Mouse (Mus musculus) ovary, adult 18-20 months (tissue): ENCODE data around the gene Ccdc125.

Experiments
- DNase-seq: peaks from one replicate; pipeline ENCODE4 v3.0.0; 2022; ENCODE audit warnings: low spot score, mixed read lengths

The Ccdc125 gene

DNA sequence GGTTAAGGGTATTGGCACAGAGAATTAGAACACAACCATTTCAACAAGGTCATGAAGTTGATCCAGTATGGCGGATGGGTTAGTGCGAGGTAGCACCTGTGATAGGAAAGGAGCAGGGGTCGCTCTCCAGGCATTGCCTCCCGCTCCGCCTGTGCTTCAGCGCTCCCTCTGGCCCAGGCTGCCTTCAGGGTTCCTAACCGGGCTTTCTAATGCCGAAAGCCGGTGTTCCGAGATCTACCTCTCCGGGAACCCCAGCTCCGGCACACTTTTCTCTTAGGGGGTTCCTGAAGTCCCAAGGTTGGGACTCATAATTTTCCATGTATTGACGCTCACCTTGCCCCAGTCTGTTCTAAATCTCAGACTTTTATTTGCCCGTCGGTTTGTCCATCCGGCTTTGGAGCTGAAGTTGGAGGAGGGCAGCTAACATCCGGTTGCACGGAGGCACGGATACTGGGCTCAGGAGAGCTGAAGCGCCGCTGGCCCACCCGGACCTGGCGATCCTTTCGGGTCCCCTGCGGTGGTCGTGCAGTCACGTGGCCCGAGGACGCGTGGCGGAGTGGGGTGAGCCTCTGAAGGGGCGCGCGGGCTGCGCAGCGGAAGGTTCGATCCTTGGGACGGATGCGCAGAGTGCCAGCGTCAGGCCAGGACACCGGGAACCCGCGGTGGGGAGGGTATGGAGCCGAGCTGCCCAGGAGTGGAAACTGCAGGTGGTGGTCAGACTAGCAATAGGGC is at the start of gene Ccdc125:
Ccdc125 (plus strand) TSS at position 427 of the 732 bp plus-strand sequence.
- DNase-seq: no peak

DNA sequence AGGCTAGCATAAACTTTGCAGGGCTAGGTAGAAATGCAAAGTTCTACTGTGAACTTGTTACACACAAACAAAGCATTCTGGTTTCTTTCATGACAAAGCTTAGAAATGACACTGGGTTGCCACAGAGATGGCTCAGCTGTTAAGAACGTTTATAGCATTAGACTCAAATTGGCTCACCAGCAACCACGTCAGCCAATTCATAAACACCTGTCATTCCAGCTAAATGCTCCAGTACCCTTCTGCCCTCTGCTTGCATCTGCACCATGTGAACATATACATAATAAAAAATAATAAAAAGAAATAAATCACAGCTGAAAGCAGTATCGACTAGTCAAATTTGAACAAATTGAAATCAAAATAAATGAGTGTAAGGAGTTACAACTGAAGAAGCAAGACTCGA is 47.3 kb upstream of the Ccdc125 start:
- DNase-seq: no peak

DNA sequence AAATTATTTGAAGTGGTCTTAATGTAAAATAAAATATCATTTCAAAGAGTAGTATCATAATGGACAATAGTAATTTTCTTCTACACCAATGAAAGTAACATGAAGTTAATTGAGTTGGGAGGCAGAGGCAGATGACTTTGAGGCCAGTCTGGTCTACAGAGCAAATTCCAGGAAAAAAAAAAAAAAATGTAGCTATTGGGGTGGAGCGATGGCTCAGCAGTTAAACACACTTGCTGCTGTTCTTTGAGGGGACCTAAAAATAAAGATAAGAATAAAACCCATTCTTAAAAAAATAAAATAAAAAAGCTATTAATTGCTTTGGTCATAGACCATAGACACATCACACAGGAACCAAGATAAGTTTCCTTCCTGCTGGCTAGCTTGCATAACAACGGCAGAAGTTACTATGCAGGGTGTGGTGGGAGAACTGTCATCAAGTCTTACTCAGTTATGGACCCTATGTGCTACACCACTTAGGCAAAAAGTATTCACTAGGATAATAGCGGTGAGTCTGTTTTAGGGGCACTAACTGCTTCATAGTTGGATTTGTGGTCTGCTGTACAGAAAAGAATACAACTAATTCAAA is 35.3 kb upstream of the Ccdc125 start:
- no peak for DNase-seq

DNA sequence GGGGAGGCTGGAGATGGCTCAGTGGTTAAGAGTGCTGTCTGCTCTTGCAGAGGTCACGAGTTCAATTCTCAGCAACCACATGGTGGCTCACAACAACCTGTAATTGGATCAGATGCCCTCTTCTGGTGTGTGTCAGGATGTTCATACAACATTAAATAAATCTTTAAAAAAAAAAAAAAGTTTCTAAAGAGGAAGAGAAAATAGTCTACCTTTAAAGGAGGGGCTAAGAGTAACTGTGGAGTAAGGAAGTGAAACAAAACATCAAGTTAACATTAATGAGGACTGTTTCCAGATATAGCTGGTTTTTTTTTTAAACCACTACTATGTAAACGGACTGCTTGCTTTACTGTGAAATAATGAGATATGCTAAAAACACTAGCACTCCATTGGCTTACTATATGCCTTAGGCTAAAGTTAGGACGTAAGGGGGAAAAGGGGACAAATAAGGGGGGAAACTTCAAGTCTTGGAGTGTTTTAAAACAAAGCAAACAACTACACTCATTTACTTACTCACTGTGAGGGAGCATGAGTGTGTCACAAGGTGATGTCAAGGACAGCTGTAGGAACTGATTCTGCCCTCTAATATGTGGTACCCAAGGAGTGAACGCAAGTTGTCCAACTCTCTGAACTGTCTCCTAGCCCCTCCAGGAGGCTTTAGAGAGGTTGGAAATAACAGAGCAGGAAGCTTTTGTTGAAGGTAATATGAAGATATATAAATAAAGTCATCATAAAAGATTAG is 26.9 kb upstream of the Ccdc125 start:
- DNase-seq: no peak

DNA sequence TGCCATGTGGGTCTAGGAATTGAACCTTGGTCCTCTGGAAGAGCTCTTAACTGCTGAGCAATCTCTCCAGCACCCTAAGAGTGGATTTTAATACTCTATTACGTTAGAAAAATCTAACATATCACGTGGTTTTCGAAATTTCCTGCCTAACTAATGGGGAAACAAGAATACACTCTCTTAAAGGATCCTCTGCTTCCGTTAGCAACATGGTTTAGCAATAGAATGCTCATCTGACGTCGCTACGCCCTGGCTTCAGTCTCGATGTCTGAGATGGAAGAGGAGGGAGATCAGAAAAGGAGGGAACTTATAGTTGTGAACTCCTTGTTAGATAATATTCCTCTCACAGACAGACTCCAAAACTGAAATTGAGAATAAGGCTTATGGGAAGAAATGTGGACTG is 21.3 kb upstream of the Ccdc125 start:
- no peak for DNase-seq

DNA sequence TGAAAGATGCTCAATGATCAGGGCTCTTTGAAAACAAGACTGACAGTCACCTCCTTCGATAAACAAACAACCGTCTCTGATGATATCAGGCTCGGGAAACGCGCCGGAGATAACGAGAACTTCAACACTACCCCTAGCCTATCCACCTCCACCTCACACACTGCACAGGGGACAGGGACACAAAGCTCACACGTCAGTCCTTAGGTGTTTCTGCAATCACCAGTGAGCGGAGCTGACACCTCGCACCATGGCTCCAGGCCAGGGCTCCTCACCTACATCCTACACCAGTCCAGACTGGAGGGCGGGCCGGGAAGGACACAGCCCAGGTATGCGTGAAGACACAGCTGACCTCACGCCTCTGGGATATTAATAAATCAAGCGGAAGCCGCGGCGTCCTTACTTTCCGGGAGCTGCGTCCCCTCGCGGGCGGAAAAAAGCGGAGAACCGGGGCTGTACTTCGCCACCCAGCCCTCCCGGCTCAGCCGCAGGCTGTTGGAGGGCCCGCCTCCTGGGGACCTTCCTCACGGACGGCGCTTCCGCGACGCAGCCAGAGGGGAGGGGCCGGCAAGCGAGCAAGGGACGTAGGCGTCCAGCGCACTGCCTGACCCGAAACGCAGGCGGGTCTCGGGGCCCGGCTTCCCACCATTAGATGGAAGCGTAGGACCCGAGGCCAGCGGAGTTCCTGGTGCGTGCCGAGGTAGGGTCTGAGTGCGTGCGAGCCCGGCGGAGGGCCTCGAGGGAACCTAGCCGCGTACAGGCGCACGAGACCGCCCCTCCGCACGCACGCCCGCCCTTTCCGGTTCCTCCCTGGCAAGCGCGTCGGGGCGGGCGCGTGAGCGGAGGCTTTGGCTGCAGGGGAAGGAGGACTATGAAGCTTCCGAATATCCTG is 18.7 kb upstream of the Ccdc125 start, which contains the start of the genes Ak6 and Rad17:
Ak6 (plus strand) TSS at position 430 of the 889 bp plus-strand sequence.
Rad17 (minus strand) TSS at position 502 of the 889 bp plus-strand sequence.
- DNase-seq: peak; percentile 85

DNA sequence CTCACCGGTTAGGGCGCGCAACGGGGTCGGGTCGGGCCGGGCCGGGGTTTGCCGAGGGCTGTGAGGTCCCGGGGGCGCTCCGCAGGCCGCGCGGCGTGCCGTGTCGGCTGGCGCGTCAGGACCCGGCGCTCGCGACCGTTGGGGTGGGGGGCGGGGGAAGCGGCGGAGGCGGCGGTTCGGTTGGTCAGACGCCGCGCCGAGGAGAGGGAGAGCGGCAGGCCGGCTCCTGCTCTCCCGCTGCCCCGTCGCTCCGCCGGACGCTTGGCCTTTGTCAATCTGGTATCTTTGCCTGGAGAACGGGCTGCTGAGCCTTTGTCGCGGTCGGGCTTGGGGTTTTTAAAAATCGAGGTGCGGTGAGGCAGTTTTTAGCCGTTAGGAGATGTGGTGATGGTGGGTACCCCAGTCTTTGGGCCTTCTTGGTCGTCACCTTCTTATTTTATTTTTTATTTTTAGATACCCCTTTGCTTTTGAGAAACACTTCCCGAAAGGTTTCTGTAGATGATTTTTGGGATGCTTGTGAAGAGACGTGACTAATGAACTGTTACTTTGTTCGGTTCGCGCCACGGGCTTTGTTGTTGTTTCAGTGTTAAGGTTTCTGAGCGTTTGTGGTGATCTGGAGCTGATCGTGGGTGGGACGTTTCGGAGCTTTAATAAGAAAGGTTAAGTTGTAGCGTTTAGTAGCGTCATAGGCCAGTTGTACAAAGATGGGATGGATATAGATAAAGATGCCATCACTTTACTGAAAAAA is 17.9 kb upstream of the Ccdc125 start, which contains the start of gene Taf9:
Taf9 (plus strand) TSS at position 141 of the 748 bp plus-strand sequence.
- no peak for DNase-seq

DNA sequence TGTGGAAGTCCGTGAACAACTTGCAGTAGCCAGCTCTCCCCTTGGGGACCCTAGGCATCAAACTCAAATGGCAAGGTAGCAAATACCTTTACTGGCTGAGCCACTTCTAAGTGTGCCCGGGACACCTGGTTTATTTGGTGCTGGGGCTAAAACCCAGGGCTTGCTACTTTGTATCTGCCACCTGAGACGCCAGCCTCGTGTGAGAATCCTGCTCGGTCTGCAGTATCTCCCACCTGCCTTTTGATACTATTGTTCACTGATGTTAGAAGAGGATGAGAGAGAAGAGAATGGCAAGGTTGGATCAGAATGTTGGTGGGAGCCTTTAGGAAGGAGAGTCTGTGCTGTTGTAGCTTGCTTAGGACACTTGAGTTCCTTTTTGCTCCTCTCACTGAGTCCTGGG is 11.4 kb upstream of the Ccdc125 start:
- no peak for DNase-seq

DNA sequence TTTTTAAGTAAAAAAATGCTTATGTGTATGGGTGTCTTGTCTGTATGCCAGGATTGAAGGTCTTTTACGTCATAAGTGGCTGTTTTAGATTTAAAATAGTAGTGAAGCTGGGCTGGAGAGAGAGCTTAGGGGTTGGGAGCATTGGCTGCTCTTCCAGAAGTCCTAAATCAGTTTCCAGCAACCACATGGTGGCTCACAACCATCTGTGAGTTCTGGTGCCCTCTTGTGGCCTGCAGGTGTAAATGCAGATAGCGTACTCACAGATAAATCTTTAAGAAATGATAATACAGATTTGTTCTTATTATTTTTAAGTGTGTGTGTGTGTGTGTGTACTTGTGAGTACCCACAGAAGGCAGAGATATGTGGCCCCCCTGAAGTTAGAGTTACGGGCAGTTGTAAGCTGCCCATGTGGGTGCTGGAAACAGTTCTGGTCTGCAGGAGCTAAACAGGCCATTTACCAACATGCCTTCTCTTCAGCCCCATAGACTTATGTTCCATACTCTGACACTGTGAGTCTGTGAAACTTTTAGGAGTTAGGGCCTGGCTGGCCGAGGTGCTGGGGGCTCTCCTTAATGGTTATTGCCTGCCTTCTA is 9.6 kb upstream of the Ccdc125 start:
- no peak for DNase-seq

DNA sequence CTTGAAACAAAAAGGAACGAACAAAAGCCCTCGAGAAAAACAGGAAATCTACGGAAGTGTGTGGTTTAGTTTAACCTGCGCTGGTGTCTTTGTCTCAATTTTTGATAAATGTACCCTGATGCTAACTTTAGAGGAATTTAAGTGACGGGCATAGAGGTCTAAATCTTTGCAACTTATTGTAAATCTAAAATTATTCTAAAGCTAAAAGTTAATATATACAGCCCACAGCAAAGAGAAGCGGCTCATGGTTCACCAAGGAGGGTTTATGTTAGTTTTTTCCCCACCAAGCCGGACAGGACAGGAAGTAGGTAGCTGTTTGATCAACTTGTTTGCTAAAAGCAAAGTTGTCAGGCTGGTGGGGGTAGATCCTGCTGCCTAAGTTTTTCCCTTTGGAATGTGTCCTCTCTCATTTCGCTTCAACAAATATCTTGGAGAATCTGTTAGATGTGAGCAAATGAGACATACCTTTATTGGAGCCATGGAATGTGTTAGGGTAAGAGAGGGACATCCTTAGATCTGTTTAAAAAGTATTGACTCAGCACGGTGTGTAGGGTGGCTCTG is 744 bp downstream of the Ccdc125 start:
- no peak for DNase-seq

DNA sequence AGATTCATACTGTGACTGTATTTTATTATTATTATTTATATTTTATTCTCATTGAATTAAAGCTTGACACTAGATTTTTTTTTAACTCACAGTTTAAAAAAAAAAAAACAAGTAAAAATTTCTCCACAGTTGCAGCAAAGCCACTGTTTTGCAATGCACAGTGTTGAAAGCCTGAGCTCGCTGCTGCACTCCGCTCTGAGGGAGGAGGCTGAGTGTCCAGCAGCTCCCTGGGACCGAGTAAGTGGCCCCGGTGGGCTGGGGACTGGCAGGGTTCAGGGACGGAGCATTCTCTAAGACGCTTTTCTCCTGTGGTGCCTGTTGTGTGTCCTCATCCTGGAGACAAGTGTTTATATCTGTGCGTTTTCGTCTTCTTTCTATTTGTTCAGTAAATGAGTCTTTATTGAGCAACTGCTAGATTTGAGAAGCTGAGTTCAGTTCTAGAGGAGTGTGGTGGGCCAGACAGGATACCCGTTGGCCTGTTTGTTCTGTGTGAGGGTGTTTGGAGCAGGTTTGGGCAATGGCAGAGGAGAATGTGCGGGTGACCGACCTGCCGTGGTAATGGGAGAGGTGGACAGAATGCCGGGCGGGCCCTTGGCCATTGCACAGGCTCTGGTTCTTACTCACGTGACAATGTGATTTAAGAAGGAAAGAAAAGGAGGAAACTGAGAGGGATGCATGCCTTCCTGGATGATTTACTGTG is 6.6 kb downstream of the Ccdc125 start:
- no peak for DNase-seq

DNA sequence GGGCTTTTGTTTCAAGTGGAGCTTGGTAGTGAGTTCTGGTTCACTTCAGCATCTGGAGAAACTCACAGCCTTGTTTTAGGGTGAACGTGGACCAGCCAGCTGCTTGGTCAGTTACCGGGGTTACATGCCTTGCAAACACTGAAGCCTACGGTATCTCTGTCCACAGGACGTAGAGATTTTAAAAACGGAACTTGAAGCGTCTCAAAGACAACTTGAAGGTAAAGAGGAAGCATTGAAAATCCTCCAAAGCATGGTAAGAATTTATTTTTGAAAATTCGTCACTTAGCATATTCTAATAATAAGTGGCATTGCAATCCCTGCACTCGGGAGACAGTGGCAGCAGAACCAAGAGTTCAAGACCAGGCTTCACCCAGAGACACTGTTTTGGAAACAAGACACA is 12.1 kb downstream of the Ccdc125 start:
- no peak for DNase-seq

DNA sequence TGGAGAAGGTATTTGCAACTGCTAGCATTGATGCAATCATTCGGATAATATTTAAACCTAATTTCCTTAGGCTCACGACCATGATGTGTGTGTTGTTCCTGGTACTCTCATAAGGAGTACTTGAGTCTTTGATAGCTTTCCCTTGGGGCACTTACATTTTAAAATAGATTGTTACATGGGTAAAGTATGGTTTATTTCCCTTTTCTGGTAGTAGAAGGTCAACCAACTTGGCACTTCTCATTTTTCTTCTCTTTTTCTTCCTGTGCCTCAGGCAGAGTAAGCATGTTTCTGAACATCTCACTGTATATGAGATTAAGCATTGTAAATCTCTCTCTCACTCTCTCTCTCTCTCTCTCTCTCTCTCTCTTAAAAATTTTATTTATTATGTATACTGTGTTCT is 13.3 kb downstream of the Ccdc125 start:
- no peak for DNase-seq

DNA sequence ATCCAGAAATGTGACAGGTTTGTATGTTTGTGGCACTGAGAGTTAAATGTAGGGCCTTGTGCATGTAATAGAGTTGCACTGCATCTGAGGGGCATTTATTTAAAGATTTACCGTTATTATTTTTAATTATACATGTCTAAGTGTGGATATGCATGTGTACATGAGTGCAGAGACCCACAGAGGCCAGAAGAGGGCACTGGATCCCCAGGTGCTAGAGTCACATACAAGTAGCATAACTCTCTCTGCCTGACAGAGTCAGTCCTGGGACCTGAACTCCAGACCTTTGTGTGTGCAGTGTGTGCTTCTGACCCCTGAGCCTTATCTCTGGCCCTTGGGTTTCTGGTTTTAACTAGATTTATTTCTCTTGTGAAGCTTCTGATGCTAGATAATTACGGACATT is 14.8 kb downstream of the Ccdc125 start:
- DNase-seq: no peak

DNA sequence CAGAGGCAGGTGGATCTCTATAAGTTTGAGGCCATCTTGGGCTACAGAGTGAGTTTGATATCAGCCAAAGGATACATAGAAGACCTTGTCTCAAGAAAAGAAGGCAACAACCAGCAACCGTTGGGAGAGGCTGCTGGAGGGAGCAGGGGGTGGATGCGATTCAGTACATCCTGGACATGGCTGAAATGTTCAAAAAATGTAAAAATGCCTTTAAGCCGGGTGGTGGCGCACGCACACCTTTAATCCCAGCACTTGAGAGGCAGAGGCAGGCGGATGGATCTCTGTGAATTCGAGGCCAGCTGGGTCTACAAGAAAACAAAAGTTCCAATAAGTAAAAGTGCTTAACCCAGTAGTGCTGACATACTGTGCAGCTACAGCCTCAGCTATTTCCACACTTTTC is 18.0 kb downstream of the Ccdc125 start:
- no peak for DNase-seq

DNA sequence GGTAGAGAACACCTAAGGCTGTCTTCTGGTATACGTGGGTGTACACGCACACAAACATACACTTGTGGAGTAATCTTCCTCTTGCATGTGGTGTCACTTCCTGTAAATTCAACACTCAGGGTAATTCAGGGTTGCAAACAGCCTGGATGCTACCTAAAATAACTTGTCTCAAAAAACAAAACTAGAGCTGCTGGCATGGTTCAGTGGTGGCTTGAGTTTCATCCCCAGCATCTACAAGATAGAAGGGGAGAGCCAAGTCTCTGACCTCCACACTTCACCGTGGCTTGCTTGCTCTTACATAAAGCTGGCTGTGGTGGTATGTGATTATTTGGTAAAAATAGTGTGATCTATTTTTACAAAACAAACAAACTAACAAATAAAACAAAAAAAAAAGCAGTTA is 28.0 kb downstream of the Ccdc125 start:
- no peak for DNase-seq

DNA sequence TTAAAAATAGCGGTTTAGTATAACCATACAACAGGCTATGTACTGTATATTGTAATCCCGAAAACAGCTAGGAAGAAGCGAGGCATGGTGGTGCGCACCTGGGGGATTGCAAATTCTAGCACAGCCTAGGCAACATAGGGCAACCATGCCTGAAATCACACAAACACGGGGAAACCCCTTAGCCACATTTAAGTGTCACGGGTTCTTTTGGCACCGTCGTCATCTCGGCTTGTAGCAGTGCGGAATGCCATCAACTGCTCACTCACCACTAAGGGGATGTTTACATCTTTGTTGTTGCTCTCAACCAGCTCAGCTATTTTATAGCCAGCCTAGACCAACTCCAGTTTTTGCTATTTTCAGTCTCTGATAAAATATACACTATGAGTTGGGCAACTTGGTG is 29.3 kb downstream of the Ccdc125 start:
- no peak for DNase-seq

DNA sequence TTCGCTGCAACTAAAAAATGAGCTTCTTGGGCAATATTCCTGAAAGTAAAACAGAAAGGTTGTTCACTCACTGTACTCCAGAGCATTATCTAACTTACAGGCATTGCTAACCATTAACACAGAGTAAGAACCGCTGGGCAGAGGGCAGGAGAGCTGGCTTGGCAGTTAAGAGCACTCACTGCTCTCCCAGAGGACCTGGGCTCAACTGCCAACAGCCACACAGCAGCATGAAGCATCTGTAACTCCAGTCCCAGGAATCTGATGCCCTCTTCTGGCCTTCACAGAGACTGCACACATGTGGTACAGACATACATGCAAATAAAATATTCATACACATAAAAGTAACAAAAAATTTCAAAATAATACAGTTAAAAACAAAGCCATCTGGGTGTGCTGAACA is 34.0 kb downstream of the Ccdc125 start:
- no peak for DNase-seq

DNA sequence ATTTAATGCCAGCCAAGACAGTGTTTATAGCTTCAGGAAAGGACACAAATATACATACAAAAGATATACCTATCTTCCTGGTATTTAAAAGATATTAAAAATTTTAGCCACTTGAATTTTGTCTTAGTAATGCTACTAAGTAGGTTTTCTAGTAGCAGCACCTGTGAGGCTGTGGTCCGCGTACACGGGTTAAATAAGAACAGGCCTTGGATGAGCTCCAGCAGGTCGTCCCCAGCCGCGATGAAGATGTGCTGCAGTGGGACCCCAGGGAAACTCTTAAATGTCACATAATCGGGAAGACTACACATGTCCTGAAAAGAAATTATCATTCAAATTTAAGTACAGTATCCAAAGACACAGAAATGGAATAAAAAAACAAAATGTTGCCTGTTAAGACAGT is 36.7 kb downstream of the Ccdc125 start:
- no peak for DNase-seq

DNA sequence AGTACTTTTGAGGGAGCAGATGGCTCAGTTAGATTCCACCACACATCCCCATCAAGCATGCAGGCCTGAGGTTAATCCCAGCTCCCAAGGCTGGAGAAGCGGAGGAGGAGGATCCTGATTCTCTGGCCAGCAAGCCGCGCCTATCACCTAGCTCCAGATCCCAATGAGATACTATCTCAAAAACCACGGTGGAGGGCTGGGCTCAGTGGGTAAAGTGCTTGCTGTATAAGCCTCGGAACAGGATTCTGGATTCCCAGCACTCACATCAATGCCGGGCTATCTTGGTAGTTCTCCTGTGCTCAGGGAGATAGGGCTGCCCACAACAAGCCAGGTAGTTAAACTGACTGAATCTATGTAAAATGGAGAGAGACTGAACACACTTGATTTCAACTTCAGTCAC is 46.0 kb downstream of the Ccdc125 start:
- DNase-seq: no peak
